Mouse (Mus musculus) layer of hippocampus, postnatal 10 days (tissue): ENCODE results near the gene Aldh8a1. TPM values are rescaled to one million over a fixed set of nuclear protein-coding genes. Genes with fewer than 3 reads are reported as not detected.

ENCODE experiments used
- DNase-seq, 2 experiments: peaks; one replicate each; pipeline ENCODE4 v3.0.0; 2021; ENCODE audit warnings: low spot score in 2 of 2
- total RNA-seq, 2 experiments: library from RNA; stranded (reverse); gene quantifications; 2 replicates each; pipeline ENCODE4 v1.2.3; 2021

Aldh8a1 gene
- total RNA-seq, 2 experiments from 2014 or later, result 0.34 TPM; not detected in 1

GRCm38 (mm10) chr10:21416184-21416583 is 39.1 kb downstream of the Aldh8a1 start:
- no peak for DNase-seq

GRCm38 (mm10) chr10:21419188-21419587 is 42.1 kb downstream of the Aldh8a1 start:
- no peak for DNase-seq

GRCm38 (mm10) chr10:21420457-21421424 is 43.6 kb downstream of the Aldh8a1 start:
- DNase-seq, result peak; percentile 66 to 69

- DNase-seq, result no peak
These were observed 49.4 kb downstream of the Aldh8a1 start for GRCm38 (mm10) chr10:21426515-21426914.

GRCm38 (mm10) chr10:21427996-21428395 is 50.9 kb downstream of the Aldh8a1 start:
- DNase-seq, result no peak

GRCm38 (mm10) chr10:21439268-21439667 is 62.2 kb downstream of the Aldh8a1 start:
- no peak for DNase-seq

- no peak for DNase-seq
These were observed 63.9 kb downstream of the Aldh8a1 start for GRCm38 (mm10) chr10:21441020-21441419.

GRCm38 (mm10) chr10:21441690-21442089 is 64.6 kb downstream of the Aldh8a1 start:
- no peak for DNase-seq

GRCm38 (mm10) chr10:21443646-21444324 is 66.7 kb downstream of the Aldh8a1 start:
- DNase-seq, result no peak

- no peak for DNase-seq
These were observed 67.3 kb downstream of the Aldh8a1 start for GRCm38 (mm10) chr10:21444410-21444809.

Other genes starting within 250 kb of the Aldh8a1 start
- 1 to 10 TPM; 1.5 to 2.1 TPM for gene Myb, start 216.3 kb upstream of the Aldh8a1 start, total RNA-seq
- 10 to 100 TPM; 80.4 to 93.6 TPM for gene Hbs1l, start 81.3 kb upstream of the Aldh8a1 start, total RNA-seq
- gene 1700020N01Rik, start 215.9 kb downstream of the Aldh8a1 start, total RNA-seq, result not detected